Mouse (Mus musculus) olfactory bulb, adult 2 months (tissue): ENCODE measurements around the gene Exosc10.

Experiments
- CTCF ChIP-seq: fragments of 200-500 bp; IDR thresholded peaks from 2 replicates; pipeline ENCODE4 v1.5.1; 2012; ENCODE audit warnings: low read depth, mild to moderate bottlenecking, low read length, moderate library complexity; ENCODE audit not compliant: insufficient read depth
- POLR2A ChIP-seq: fragments of 200-500 bp; IDR thresholded peaks from 2 replicates; pipeline ENCODE4 v1.6.1; 2012; ENCODE audit warnings: mild to moderate bottlenecking, low read depth, low read length, moderate library complexity; ENCODE audit not compliant: insufficient read depth

- TF ChIP-seq CTCF (no peak), POLR2A (no peak)
Observed at GRCm38 (mm10) chr4:148527158-148527910, 30.9 kb upstream of the Exosc10 start.
